Mouse (Mus musculus) intestine, embryonic 15.5 days (tissue): ENCODE results near the gene Smim24. TPM values are rescaled to one million over a fixed set of nuclear protein-coding genes. Genes with fewer than 3 reads are reported as not detected.
A peak's percentile ranks its signal among the peaks of the same experiment; 100 is the strongest.

Experiments used
- ATAC-seq: fragments of 200-750 bp; cut with Nextera tagmentation; 2 replicates; pipeline ENCODE4 v1.8.0; 2017; ENCODE audit warnings: moderate TSS enrichment, moderate library complexity
- H3K27ac ChIP-seq: fragments of 300-500 bp; sonication (generic); 2 replicates; pipeline ENCODE4 v1.5.1; 2015; ENCODE audit warnings: mild to moderate bottlenecking, inconsistent platforms
- H3K27me3 ChIP-seq: fragments of 300-500 bp; sonication (generic); replicated peaks from 2 replicates; pipeline ENCODE4 v1.6.1; 2015; ENCODE audit warnings: inconsistent platforms
- H3K36me3 ChIP-seq: fragments of 300-500 bp; sonication (generic); 2 replicates; pipeline ENCODE4 v1.6.1; 2015; ENCODE audit warnings: inconsistent platforms
- H3K4me1 ChIP-seq: fragments of 300-500 bp; sonication (generic); replicated peaks from 2 replicates; pipeline ENCODE4 v1.6.1; 2015; ENCODE audit warnings: inconsistent platforms
- H3K4me2 ChIP-seq: fragments of 300-500 bp; sonication (generic); replicated peaks from 2 replicates; pipeline ENCODE4 v1.6.1; 2015; ENCODE audit warnings: mild to moderate bottlenecking, inconsistent platforms
- H3K4me3 ChIP-seq: fragments of 300-500 bp; sonication (generic); replicated peaks from 2 replicates; pipeline ENCODE4 v1.5.1; 2015; ENCODE audit warnings: inconsistent platforms
- H3K9ac ChIP-seq: fragments of 300-500 bp; sonication (generic); 2 replicates; pipeline ENCODE4 v1.6.1; 2015; ENCODE audit warnings: inconsistent platforms
- H3K9me3 ChIP-seq: fragments of 300-500 bp; sonication (generic); 2 replicates; pipeline ENCODE4 v1.6.1; 2016; ENCODE audit warnings: inconsistent platforms
- WGBS: fragments of 180-500 bp; shearing (Covaris S2); methylation state at CpG from one replicate; pipeline ENCODE4 v1.1.7; 2015; 5-methylcytosine and 5-hydroxymethylcytosine counted together
- polyA plus RNA-seq: library from polyadenylated mRNA; unstranded; fragments of >200 nt; fragmentation: Nextera tagmentation; extraction: Ambion mirVana; gene quantifications from 2 replicates; pipeline ENCODE4 v1.2.1, GENCODE M21; 2015

The Smim24 gene
- polyA plus RNA-seq, 1 experiment from 2014 or later: 235 TPM

DNA sequence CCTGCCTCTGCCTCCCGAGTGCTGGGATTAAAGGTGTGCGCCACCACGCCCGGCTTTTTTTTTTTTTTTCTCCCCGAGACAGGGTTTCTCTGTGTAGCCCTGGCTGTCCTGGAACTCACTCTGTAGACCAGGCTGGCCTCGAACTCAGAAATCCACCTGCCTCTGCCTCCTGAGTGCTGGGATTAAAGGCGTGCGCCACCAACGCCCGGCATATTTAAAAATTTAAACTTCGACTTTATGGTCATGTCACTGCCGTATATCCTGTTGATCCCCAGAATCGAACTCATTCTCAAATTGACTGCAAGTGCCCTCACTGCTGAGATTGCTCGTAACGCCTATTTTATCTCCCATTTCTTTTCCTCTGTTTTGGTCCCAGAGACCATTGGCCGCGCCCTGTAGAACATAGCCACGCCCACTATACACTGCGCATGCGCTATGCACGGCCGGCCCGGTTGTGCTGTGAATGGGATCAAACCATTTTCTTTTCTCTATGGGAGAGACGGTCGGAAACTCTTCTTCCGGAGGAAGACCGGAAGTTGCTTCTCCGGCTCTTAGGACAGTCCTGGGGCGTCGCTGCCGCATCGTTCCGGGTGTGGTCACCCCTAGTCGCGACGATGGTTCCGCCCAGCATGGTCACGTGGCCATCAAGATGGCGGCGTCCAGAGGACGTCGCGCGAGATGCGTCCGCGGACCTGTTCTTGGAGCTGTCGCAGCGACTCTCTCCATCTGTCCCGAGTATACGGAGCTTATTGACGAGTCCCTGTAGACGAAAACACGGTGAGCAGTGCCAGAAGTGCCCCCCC lies 8.8 kb upstream of the Smim24 start, which contains the start of the genes Dohh and Gm48551:
Gene Dohh (plus strand): TSS at position 627 of the 803 bp plus-strand sequence.
Gene Gm48551 (plus strand): TSS at position 665 of the 803 bp plus-strand sequence.
- Histone ChIP-seq H3K9me3 (no peaks in the 10 kb centered on the region), H3K4me3 (peak within 1 kb of the TSS; percentile 76), H3K27ac (peak within 1 kb of the TSS; percentile 69), H3K9ac (peak within 1 kb of the TSS; percentile 69), H3K4me1 (peaks cover 13% of the 10 kb centered on the region), H3K27me3 (no peaks in the 10 kb centered on the region), H3K36me3 (peaks cover 24% of the 10 kb centered on the region), H3K4me2 (peak within 1 kb of the TSS; percentile 84)
- 8% methylated on average over 54 of the region's 54 CpGs for WGBS
- peak; percentile 92 for ATAC-seq

DNA sequence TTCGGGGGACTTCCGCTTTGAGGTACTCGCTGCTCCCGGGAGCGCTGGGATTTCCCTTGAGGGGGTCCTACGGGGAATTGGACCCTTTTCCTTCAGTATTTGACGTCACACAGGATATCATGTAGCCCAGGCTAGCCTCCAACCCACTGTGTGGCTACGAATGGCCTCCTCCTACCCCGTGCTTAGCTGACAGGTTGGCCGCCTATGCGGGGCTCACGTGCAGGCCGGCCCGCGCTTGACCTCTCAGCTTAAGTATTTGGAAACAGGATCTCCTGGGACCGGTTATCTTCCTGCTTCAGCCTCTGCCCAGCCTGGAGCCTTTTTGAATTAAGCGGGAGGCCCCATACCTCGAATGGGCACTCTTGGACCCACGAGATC lies 8.3 kb upstream of the Smim24 start:
- Histone ChIP-seq H3K9ac (peak overlapping the region; percentile 69), H3K4me1 (peaks cover 15% of the 10 kb centered on the region), H3K4me3 (peak overlapping the region; percentile 76), H3K27ac (peak overlapping the region; percentile 69), H3K36me3 (peaks cover 24% of the 10 kb centered on the region), H3K9me3 (no peaks in the 10 kb centered on the region), H3K4me2 (peak overlapping the region; percentile 84), H3K27me3 (no peaks in the 10 kb centered on the region)
- WGBS: under 1% methylated on average over 19 of the region's 19 CpGs
- ATAC-seq: peak; percentile 35

- H3K4me3 ChIP-seq: peak overlapping the region; percentile 76
- peak overlapping the region; percentile 69; the same call in 1 of the 2 replicates for H3K9ac ChIP-seq
- H3K27ac ChIP-seq: no peak overlapping the region
- 67% methylated on average over 22 of the region's 22 CpGs for WGBS
- no peaks in the 10 kb centered on the region for H3K9me3 ChIP-seq
- peaks cover 24% of the 10 kb centered on the region for H3K36me3 ChIP-seq
- no peak for ATAC-seq
- H3K27me3 ChIP-seq: no peaks in the 10 kb centered on the region
- peak overlapping the region; percentile 84 for H3K4me2 ChIP-seq
- peaks cover 17% of the 10 kb centered on the region for H3K4me1 ChIP-seq
These were observed 7.1 kb upstream of the Smim24 start for GRCm38 (mm10) chr10:81385603-81386306.

DNA sequence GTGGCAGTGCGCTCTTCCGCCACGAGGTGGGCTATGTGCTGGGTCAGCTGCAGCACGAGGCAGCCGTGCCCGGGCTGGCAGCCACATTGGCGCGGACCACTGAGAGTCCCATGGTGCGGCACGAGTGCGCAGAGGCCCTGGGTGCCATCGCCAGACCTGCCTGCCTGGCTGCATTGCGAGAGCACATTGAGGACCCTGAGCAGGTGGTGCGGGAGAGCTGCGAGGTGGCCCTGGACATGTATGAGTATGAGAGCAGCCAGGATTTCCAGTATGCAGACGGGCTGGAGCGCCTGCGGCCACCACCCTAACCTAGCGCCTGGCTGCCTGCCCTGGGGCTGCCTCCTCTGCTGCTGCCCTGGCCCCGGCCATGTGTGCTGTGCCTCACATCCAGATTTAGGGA lies 5.1 kb upstream of the Smim24 start:
- H3K27ac ChIP-seq: no peak overlapping the region
- peaks cover 21% of the 10 kb centered on the region for H3K4me1 ChIP-seq
- 94% methylated on average over 20 of the region's 20 CpGs for WGBS
- H3K4me3 ChIP-seq: no peak overlapping the region
- H3K4me2 ChIP-seq: no peak overlapping the region
- peaks cover 24% of the 10 kb centered on the region for H3K36me3 ChIP-seq
- H3K9ac ChIP-seq: no peak overlapping the region
- no peaks in the 10 kb centered on the region for H3K27me3 ChIP-seq
- no peak for ATAC-seq
- H3K9me3 ChIP-seq: no peaks in the 10 kb centered on the region

- WGBS: 58% methylated on average over 5 of the region's 5 CpGs
These were observed 4.3 kb upstream of the Smim24 start, which contains the start of gene Gm48552 for GRCm38 (mm10) chr10:81388505-81389055. TSS of gene Gm48552 (plus strand) at chr10:81389005.

DNA sequence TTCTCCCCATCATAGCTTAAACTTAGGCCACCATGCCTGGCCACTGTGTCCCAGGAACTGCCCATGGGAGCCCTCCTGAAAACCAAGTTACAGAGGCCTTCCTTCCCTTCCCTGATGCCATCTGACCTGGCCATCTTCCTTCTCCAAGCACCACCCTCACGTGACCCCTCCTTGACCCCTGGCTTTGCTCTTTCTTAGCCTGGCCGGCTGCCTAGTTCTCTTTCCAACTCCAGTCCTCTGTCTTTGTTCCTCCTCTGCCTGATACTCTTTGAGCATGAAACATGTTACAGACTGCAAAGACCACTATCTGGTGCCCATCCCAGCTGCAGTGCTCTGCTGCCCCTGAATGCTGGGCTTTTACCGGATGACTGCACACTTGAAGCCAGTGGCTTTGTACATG lies 3.5 kb upstream of the Smim24 start:
- H3K4me2 ChIP-seq: no peak overlapping the region
- peaks cover 31% of the 10 kb centered on the region for H3K4me1 ChIP-seq
- peak overlapping the region; percentile 5; the same call in 1 of the 2 replicates for H3K9ac ChIP-seq
- H3K27ac ChIP-seq: 0 out of 2 replicates have a peak overlapping the region, but pooled peaks have one; percentile 4
- H3K27me3 ChIP-seq: no peaks in the 10 kb centered on the region
- WGBS: 58% methylated on average over 3 of the region's 3 CpGs
- no peaks in the 10 kb centered on the region for H3K9me3 ChIP-seq
- H3K4me3 ChIP-seq: no peak overlapping the region
- no peak for ATAC-seq
- peaks cover 24% of the 10 kb centered on the region for H3K36me3 ChIP-seq

More at GRCm38 (mm10) chr10:81388505-81389055, 4.3 kb upstream of the Smim24 start, which contains the start of gene Gm48552:
- Histone ChIP-seq H3K4me3 (no peak within 1 kb of the TSS), H3K4me2 (no peak within 1 kb of the TSS), H3K9ac (peak within 1 kb of the TSS; percentile 5; the same call in 1 of the 2 replicates), H3K4me1 (peaks cover 25% of the 10 kb centered on the region), H3K27me3 (no peaks in the 10 kb centered on the region), H3K36me3 (peaks cover 24% of the 10 kb centered on the region), H3K9me3 (no peaks in the 10 kb centered on the region), H3K27ac (peak within 1 kb of the TSS; percentile 4; the same call in 1 of the 2 replicates)
- ATAC-seq: no peak

- Histone ChIP-seq H3K4me2 (no peak overlapping the region), H3K27ac (0 out of 2 replicates have a peak overlapping the region, but pooled peaks have one; percentile 4), H3K27me3 (no peaks in the 10 kb centered on the region), H3K9ac (peak overlapping the region; percentile 5; the same call in 1 of the 2 replicates), H3K9me3 (no peaks in the 10 kb centered on the region), H3K4me1 (peaks cover 29% of the 10 kb centered on the region), H3K4me3 (no peak overlapping the region), H3K36me3 (peaks cover 24% of the 10 kb centered on the region)
- WGBS: 62% methylated on average over 23 of the region's 23 CpGs
- ATAC-seq: no peak
These were observed 2.8 kb upstream of the Smim24 start for GRCm38 (mm10) chr10:81389801-81390677.

DNA sequence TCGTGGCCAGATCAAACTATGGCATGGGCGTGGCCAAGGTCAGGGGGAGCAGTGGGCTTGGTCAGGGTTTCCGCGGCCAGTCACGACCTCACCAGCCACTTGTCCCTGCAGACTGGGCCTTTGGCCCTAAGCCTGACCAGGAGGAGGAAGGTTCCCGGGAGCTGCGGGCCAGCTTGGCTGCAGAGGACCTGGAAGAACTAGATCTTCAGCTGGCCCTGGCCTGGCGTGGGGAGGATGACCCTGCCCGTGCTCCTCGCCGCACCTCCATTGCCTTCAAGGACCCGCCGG lies 2.2 kb upstream of the Smim24 start:
- ATAC-seq: no peak

GRCm38 (mm10) chr10:81392270-81392669 lies 581 bp upstream of the Smim24 start:
- Histone ChIP-seq H3K9me3 (no peaks in the 10 kb centered on the region), H3K27ac (peak overlapping the region; percentile 84), H3K27me3 (no peaks in the 10 kb centered on the region), H3K4me1 (peaks cover 20% of the 10 kb centered on the region), H3K4me2 (peak overlapping the region; percentile 74), H3K36me3 (peaks cover 14% of the 10 kb centered on the region), H3K9ac (peak overlapping the region; percentile 26; the same call in 1 of the 2 replicates), H3K4me3 (no peak overlapping the region)
- WGBS: 65% methylated on average over 6 of the region's 6 CpGs
- peak; percentile 78 for ATAC-seq

More for the DNA sequence above, 2.2 kb upstream of the Smim24 start:
- H3K27me3 ChIP-seq: no peaks in the 10 kb centered on the region
- no peak overlapping the region for H3K4me3 ChIP-seq
- H3K4me2 ChIP-seq: no peak overlapping the region
- H3K4me1 ChIP-seq: peaks cover 23% of the 10 kb centered on the region
- no peak overlapping the region for H3K9ac ChIP-seq
- H3K36me3 ChIP-seq: peaks cover 24% of the 10 kb centered on the region
- H3K9me3 ChIP-seq: no peaks in the 10 kb centered on the region
- H3K27ac ChIP-seq: no peak overlapping the region
- WGBS: 88% methylated on average over 13 of the region's 13 CpGs

DNA sequence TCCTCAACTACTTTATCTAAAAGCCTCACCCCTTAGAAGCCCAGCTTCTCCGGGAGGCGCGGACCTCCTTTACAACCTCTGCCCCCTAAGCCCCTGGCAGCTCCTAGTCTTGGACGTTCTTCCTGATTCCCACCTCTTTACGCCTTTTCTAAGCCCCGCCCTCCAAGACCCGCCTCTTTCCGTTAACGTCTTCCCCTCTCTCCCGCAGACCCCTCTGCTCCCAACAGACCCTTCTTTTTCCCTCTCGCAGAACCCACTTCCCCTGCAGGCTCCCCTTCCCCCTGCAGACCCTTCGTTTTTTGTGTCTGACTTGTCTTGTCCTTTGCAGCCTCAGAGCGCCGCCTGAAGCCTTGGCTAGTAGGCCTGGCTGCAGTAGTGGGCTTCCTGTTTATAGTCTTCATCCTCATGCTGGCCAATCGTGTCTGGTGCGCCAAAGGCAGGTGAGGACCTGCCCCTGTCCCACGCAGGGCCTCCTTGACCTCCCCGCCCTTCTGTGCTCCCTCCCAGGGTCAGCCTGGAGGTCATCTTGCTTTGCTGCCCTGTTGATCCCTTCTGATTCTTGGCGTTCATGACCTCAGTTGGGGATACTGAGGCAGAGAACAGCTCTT lies 709 bp downstream of the Smim24 start:
- Histone ChIP-seq H3K9ac (peak overlapping the region; percentile 40), H3K4me1 (peaks cover 23% of the 10 kb centered on the region), H3K36me3 (0 out of 2 replicates have a peak, but pooled peaks cover under 1% of the 10 kb centered on the region), H3K9me3 (no peaks in the 10 kb centered on the region), H3K27ac (peak overlapping the region; percentile 84), H3K4me3 (peak overlapping the region; percentile 46), H3K4me2 (peak overlapping the region; percentile 74), H3K27me3 (no peaks in the 10 kb centered on the region)
- peak; percentile 41 for ATAC-seq
- WGBS: 1% methylated on average over 19 of the region's 19 CpGs

GRCm38 (mm10) chr10:81395127-81395526 lies 2.3 kb downstream of the Smim24 start:
- H3K4me1 ChIP-seq: peaks cover 18% of the 10 kb centered on the region
- H3K4me3 ChIP-seq: no peak overlapping the region
- no peak overlapping the region for H3K27ac ChIP-seq
- 24% methylated on average over 5 of the region's 5 CpGs for WGBS
- H3K36me3 ChIP-seq: peaks cover 8% of the 10 kb centered on the region
- 0 out of 2 replicates have a peak overlapping the region, but pooled peaks have one; percentile 18 for H3K4me2 ChIP-seq
- H3K9ac ChIP-seq: no peak overlapping the region
- no peaks in the 10 kb centered on the region for H3K27me3 ChIP-seq
- H3K9me3 ChIP-seq: no peaks in the 10 kb centered on the region
- no peak for ATAC-seq
